Mouse (Mus musculus) kidney, postnatal 0 days (tissue): ENCODE measurements around the gene Gm5849. TPM values are rescaled to one million over a fixed set of nuclear protein-coding genes. Genes with fewer than 3 reads are reported as not detected.
"Not testable (repeated sequence)": the region's sequence is repeated elsewhere in the genome, so short reads cannot be mapped to it uniquely, and the experiment has no call there.

Experiments
- ATAC-seq: fragments of 200-750 bp; cut with Nextera tagmentation; replicated peaks from 2 replicates; pipeline ENCODE4 v1.8.0; 2017; ENCODE audit warnings: low read depth, moderate number of reproducible peaks, moderate TSS enrichment, moderate library complexity; ENCODE audit not compliant: low FRiP score
- DNase-seq: peaks from one replicate; pipeline ENCODE4 v3.0.0-alpha.2; 2016; ENCODE audit warnings: low spot score
- H3K27ac ChIP-seq: fragments of 300-500 bp; sonication (generic); 2 replicates; pipeline ENCODE4 v1.5.1; 2014; ENCODE audit warnings: mild to moderate bottlenecking
- H3K27me3 ChIP-seq: fragments of 300-500 bp; sonication (generic); 2 replicates; pipeline ENCODE4 v1.6.1; 2014; ENCODE audit warnings: low read length, mixed read lengths; ENCODE audit not compliant: insufficient read depth
- H3K36me3 ChIP-seq: fragments of 300-500 bp; sonication (generic); 2 replicates; pipeline ENCODE4 v1.6.1; 2014; ENCODE audit warnings: low read length, mixed read lengths; ENCODE audit not compliant: insufficient read depth
- H3K4me1 ChIP-seq: fragments of 300-500 bp; sonication (generic); replicated peaks from 2 replicates; pipeline ENCODE4 v1.6.1; 2014; ENCODE audit warnings: antibody characterized with exemption, low read length, mixed read lengths; ENCODE audit not compliant: insufficient read depth
- H3K4me2 ChIP-seq: fragments of 300-500 bp; sonication (generic); 2 replicates; pipeline ENCODE4 v1.6.1; 2014; ENCODE audit warnings: mild to moderate bottlenecking, low read length, moderate library complexity, mixed read lengths
- H3K4me3 ChIP-seq: fragments of 300-500 bp; sonication (generic); replicated peaks from 2 replicates; pipeline ENCODE4 v1.5.1; 2014; ENCODE audit warnings: low read depth, low read length
- H3K9ac ChIP-seq: fragments of 300-500 bp; sonication (generic); 2 replicates; pipeline ENCODE4 v1.6.1; 2014; ENCODE audit warnings: low read depth, low read length
- H3K9me3 ChIP-seq: fragments of 300-500 bp; sonication (generic); replicated peaks from 2 replicates; pipeline ENCODE4 v1.6.1; 2016; ENCODE audit warnings: low read length, inconsistent platforms, mixed read lengths
- CTCF ChIP-seq: IDR thresholded peaks from 2 replicates; pipeline ENCODE4 v1.5.1; 2016; ENCODE audit warnings: antibody characterized with exemption, low read depth, mild to moderate bottlenecking, moderate library complexity
- WGBS: fragments of 180-500 bp; shearing (Covaris S2); extraction: QIAGEN DNeasy Blood & Tissue Kit; methylation state at CpG from one replicate; pipeline ENCODE4 v1.1.7; 2014; 5-methylcytosine and 5-hydroxymethylcytosine counted together
- polyA plus RNA-seq: library from polyadenylated mRNA; unstranded; fragments of >200 nt; fragmentation: Nextera tagmentation; extraction: Ambion mirVana; gene quantifications from 2 replicates; pipeline ENCODE4 v1.2.1, GENCODE M21; 2015

Gene Gm5849
- polyA plus RNA-seq = not detected in 2 replicates

DNA sequence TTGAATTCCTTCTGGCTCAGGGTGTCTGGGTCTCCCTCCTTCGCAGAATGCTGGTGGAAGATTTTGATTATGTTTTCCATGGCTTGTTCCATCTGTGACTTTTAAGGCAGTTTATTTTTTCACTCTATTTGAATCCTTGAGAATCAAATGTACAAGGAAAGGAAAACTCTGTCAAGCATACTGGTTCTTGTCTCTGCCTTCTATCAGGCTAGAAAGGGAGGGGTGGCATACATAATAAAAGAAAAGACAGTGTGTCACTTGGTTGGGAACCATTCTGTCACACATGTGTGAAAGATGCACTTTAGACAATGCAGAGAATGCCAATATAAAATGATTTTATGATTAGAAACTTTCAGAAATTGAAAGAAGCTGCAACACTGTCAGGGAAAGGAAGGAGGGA, at the start of gene Gm5849:
Gene Gm5849, minus strand, starts transcription at position 101 of the 400 bp plus-strand sequence.
- not testable (repeated sequence) for H3K9me3 ChIP-seq, DNase-seq, H3K36me3 ChIP-seq, H3K4me2 ChIP-seq, H3K9ac ChIP-seq, H3K27me3 ChIP-seq, ATAC-seq, H3K27ac ChIP-seq, H3K4me1 ChIP-seq, H3K4me3 ChIP-seq
- WGBS = 88% methylated on average over 1 of the region's 1 CpGs

DNA sequence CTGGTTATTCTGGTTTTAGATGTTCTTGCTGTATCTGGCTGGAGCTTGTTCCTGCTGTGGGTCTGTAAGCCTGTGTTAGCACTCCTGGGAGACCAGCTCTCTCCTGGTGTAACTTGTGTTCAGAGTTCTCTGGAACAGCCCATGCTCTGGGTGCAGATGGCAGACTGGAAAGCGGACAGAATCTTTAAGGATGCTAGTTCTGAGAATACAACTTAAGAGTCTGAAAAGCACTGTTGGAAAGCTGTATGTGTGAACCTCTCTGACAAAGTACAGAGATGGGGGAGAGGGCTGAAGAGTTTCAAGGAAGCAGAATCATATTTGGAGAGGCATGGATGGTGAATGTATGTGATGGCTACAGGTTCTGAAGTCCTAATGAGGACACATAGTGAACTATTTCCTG, 28.0 kb downstream of the Gm5849 start:
- H3K4me1 ChIP-seq = no peaks in the 10 kb centered on the region
- no peaks in the 10 kb centered on the region for H3K27me3 ChIP-seq
- TF ChIP-seq CTCF = no peak
- ATAC-seq (no peak), DNase-seq (no peak)
- H3K9me3 ChIP-seq = no peaks in the 10 kb centered on the region
- no peaks in the 10 kb centered on the region for H3K36me3 ChIP-seq
- H3K27ac ChIP-seq = no peak overlapping the region
- H3K4me2 ChIP-seq = no peak overlapping the region
- H3K9ac ChIP-seq = no peak overlapping the region
- H3K4me3 ChIP-seq = no peak overlapping the region
- WGBS = 92% methylated on average over 1 of the region's 1 CpGs

DNA sequence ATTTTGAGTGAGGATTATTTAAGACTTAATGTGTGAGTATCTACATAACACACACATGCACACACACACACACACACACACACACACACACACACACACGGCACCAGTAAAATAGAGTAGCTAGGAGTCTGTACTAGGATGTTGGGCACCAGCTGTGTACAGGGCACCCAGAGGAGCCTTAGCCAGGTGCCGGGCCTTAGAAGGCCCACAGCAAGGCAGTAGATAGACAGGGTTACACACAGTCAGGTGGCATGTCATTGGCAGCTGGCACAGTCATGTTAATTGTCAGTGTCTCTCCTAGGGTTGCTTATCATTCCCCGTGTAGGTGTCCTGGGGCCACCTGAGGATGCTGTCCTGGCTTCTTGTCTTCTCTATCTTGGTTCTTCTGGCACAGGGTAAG, 51.1 kb downstream of the Gm5849 start, which contains the start of gene Pglyrp4:
Gene Pglyrp4, plus strand, starts transcription at position 301 of the 400 bp plus-strand sequence.
- no peak for ATAC-seq
- Histone ChIP-seq H3K4me1 (no peaks in the 10 kb centered on the region), H3K27ac (no peak within 1 kb of the TSS), H3K4me3 (no peak within 1 kb of the TSS), H3K4me2 (no peak within 1 kb of the TSS), H3K9ac (no peak within 1 kb of the TSS), H3K27me3 (no peaks in the 10 kb centered on the region), H3K36me3 (no peaks in the 10 kb centered on the region), H3K9me3 (no peaks in the 10 kb centered on the region)
- WGBS = 90% methylated on average over 3 of the region's 3 CpGs
- TF ChIP-seq CTCF = no peak
- no peak for DNase-seq

Other genes with a start within 250 kb of the Gm5849 start
- 242 and 252 TPM in 2 replicates for gene S100a16, start 240.6 kb downstream of the Gm5849 start, polyA plus RNA-seq
- gene S100a3, start 217.3 kb downstream of the Gm5849 start, polyA plus RNA-seq = 0.15 and 0.16 TPM in 2 replicates
- gene S100a2, start 187.6 kb downstream of the Gm5849 start, polyA plus RNA-seq = not detected in 2 replicates
- not detected in 2 replicates for gene Gm42674, start 176.0 kb downstream of the Gm5849 start, polyA plus RNA-seq
- 11.5 and 18.3 TPM in 2 replicates for gene S100a4, start 174.1 kb downstream of the Gm5849 start, polyA plus RNA-seq
- 0.77 and 1.4 TPM in 2 replicates for gene S100a5, start 169.4 kb downstream of the Gm5849 start, polyA plus RNA-seq
- gene S100a6, start 165.0 kb downstream of the Gm5849 start, polyA plus RNA-seq = 395 and 525 TPM in 2 replicates
- gene S100a7a, start 123.9 kb downstream of the Gm5849 start, polyA plus RNA-seq = 0.14 TPM in 1 of 2 replicates, not detected in the other
- 65.2 and 69.2 TPM in 2 replicates for gene S100a8, start 108.9 kb downstream of the Gm5849 start, polyA plus RNA-seq
- 42.4 and 42.6 TPM in 2 replicates for gene S100a9, start 82.2 kb downstream of the Gm5849 start, polyA plus RNA-seq
- gene Pglyrp4, start 51.0 kb downstream of the Gm5849 start, polyA plus RNA-seq = 0.07 TPM in 1 of 2 replicates, not detected in the other